Mouse (Mus musculus): ENCODE results near the gene F3. TPM values are rescaled to one million over a fixed set of nuclear protein-coding genes. Genes with fewer than 3 reads are reported as not detected.

Gene F3
- 1.7 and 2.3 TPM in 2 replicates for polyA plus RNA-seq (2014; fragmentation: Nextera tagmentation; extraction: Ambion mirVana)

GRCm38 (mm10) chr3:121722971-121723844 is at the start of gene F3:
F3 (plus strand) TSS chr3:121723537.
- DNase-seq (ENCODE audit: low spot score) (peak; percentile 77), ATAC-seq (replicated peaks; ENCODE audit: low FRiP score) (peak; percentile 66)
- H3K27ac ChIP-seq (ENCODE audit: low read depth, low read length) = no peak within 1 kb of the TSS
- no peaks in the 10 kb centered on the region for H3K9me3 ChIP-seq (ENCODE audit: control insufficient read depth, low read length)
- no peaks in the 10 kb centered on the region for H3K36me3 ChIP-seq (ENCODE audit: control insufficient read depth, insufficient read depth, low read length)
- peak within 1 kb of the TSS; percentile 15; the same call in 1 of the 2 replicates for H3K9ac ChIP-seq (ENCODE audit: low read depth, low read length)
- H3K4me1 ChIP-seq (replicated peaks; ENCODE audit: control insufficient read depth, insufficient read depth, low read length) = no peaks in the 10 kb centered on the region; the same call in 1 of the 2 replicates
- peaks cover 31% of the 10 kb centered on the region for H3K27me3 ChIP-seq (replicated peaks; ENCODE audit: control insufficient read depth, insufficient read depth, low read length)
- peak within 1 kb of the TSS; percentile 69 for H3K4me2 ChIP-seq
- H3K4me3 ChIP-seq (ENCODE audit: low read depth, low read length) = peak within 1 kb of the TSS; percentile 58
- WGBS = under 1% methylated on average over 72 of the region's 73 CpGs

GRCm38 (mm10) chr3:121678935-121679334 is 44.4 kb upstream of the F3 start:
- Histone ChIP-seq H3K36me3 (ENCODE audit: control insufficient read depth, insufficient read depth, low read length) (no peaks in the 10 kb centered on the region), H3K9me3 (ENCODE audit: control insufficient read depth, low read length) (no peaks in the 10 kb centered on the region), H3K4me3 (ENCODE audit: low read depth, low read length) (no peak overlapping the region), H3K27ac (ENCODE audit: low read depth, low read length) (no peak overlapping the region), H3K4me2 (no peak overlapping the region), H3K27me3 (replicated peaks; ENCODE audit: control insufficient read depth, insufficient read depth, low read length) (no peaks in the 10 kb centered on the region), H3K4me1 (replicated peaks; ENCODE audit: control insufficient read depth, insufficient read depth, low read length) (no peaks in the 10 kb centered on the region), H3K9ac (ENCODE audit: low read depth, low read length) (no peak overlapping the region)
- WGBS = 41% methylated on average over 4 of the region's 4 CpGs
- DNase-seq (ENCODE audit: low spot score) (no peak), ATAC-seq (replicated peaks; ENCODE audit: low FRiP score) (no peak)

GRCm38 (mm10) chr3:121679443-121679842 is 43.9 kb upstream of the F3 start:
- Histone ChIP-seq H3K4me1 (replicated peaks; ENCODE audit: control insufficient read depth, insufficient read depth, low read length) (no peaks in the 10 kb centered on the region), H3K4me3 (ENCODE audit: low read depth, low read length) (no peak overlapping the region), H3K9ac (ENCODE audit: low read depth, low read length) (no peak overlapping the region), H3K27ac (ENCODE audit: low read depth, low read length) (no peak overlapping the region), H3K9me3 (ENCODE audit: control insufficient read depth, low read length) (no peaks in the 10 kb centered on the region), H3K4me2 (no peak overlapping the region), H3K36me3 (ENCODE audit: control insufficient read depth, insufficient read depth, low read length) (no peaks in the 10 kb centered on the region), H3K27me3 (replicated peaks; ENCODE audit: control insufficient read depth, insufficient read depth, low read length) (no peaks in the 10 kb centered on the region)
- DNase-seq (ENCODE audit: low spot score) (no peak), ATAC-seq (replicated peaks; ENCODE audit: low FRiP score) (no peak)
- 64% methylated on average over 3 of the region's 3 CpGs for WGBS

GRCm38 (mm10) chr3:121680187-121680586 is 43.1 kb upstream of the F3 start:
- Histone ChIP-seq H3K4me1 (replicated peaks; ENCODE audit: control insufficient read depth, insufficient read depth, low read length) (no peaks in the 10 kb centered on the region), H3K4me3 (ENCODE audit: low read depth, low read length) (no peak overlapping the region), H3K9ac (ENCODE audit: low read depth, low read length) (no peak overlapping the region), H3K4me2 (no peak overlapping the region), H3K36me3 (ENCODE audit: control insufficient read depth, insufficient read depth, low read length) (no peaks in the 10 kb centered on the region), H3K27me3 (replicated peaks; ENCODE audit: control insufficient read depth, insufficient read depth, low read length) (no peaks in the 10 kb centered on the region), H3K27ac (ENCODE audit: low read depth, low read length) (no peak overlapping the region), H3K9me3 (ENCODE audit: control insufficient read depth, low read length) (no peaks in the 10 kb centered on the region)
- ATAC-seq (replicated peaks; ENCODE audit: low FRiP score) (no peak), DNase-seq (ENCODE audit: low spot score) (no peak)
- 57% methylated on average over 3 of the region's 3 CpGs for WGBS

- ATAC-seq (replicated peaks; ENCODE audit: low FRiP score) = no peak
Observed at GRCm38 (mm10) chr3:121682439-121683411, 40.6 kb upstream of the F3 start.

GRCm38 (mm10) chr3:121684552-121684951 is 38.8 kb upstream of the F3 start:
- Histone ChIP-seq H3K4me1 (replicated peaks; ENCODE audit: control insufficient read depth, insufficient read depth, low read length) (peaks cover 3% of the 10 kb centered on the region; the same call in 1 of the 2 replicates), H3K9me3 (ENCODE audit: control insufficient read depth, low read length) (no peaks in the 10 kb centered on the region), H3K9ac (ENCODE audit: low read depth, low read length) (no peak overlapping the region), H3K4me3 (ENCODE audit: low read depth, low read length) (no peak overlapping the region), H3K27me3 (replicated peaks; ENCODE audit: control insufficient read depth, insufficient read depth, low read length) (no peaks in the 10 kb centered on the region), H3K4me2 (no peak overlapping the region), H3K27ac (ENCODE audit: low read depth, low read length) (no peak overlapping the region), H3K36me3 (ENCODE audit: control insufficient read depth, insufficient read depth, low read length) (no peaks in the 10 kb centered on the region)
- WGBS = 61% methylated on average over 4 of the region's 4 CpGs
- ATAC-seq (replicated peaks; ENCODE audit: low FRiP score) (no peak), DNase-seq (ENCODE audit: low spot score) (no peak)

More at GRCm38 (mm10) chr3:121682439-121683411, 40.6 kb upstream of the F3 start:
- Histone ChIP-seq H3K27me3 (replicated peaks; ENCODE audit: control insufficient read depth, insufficient read depth, low read length) (no peaks in the 10 kb centered on the region), H3K4me3 (ENCODE audit: low read depth, low read length) (no peak overlapping the region), H3K4me1 (replicated peaks; ENCODE audit: control insufficient read depth, insufficient read depth, low read length) (no peaks in the 10 kb centered on the region), H3K9ac (ENCODE audit: low read depth, low read length) (no peak overlapping the region), H3K9me3 (ENCODE audit: control insufficient read depth, low read length) (no peaks in the 10 kb centered on the region), H3K36me3 (ENCODE audit: control insufficient read depth, insufficient read depth, low read length) (no peaks in the 10 kb centered on the region), H3K4me2 (no peak overlapping the region), H3K27ac (ENCODE audit: low read depth, low read length) (no peak overlapping the region)
- 74% methylated on average over 10 of the region's 10 CpGs for WGBS
- DNase-seq (ENCODE audit: low spot score) = no peak

GRCm38 (mm10) chr3:121684963-121685362 is 38.4 kb upstream of the F3 start:
- Histone ChIP-seq H3K4me2 (no peak overlapping the region), H3K9ac (ENCODE audit: low read depth, low read length) (no peak overlapping the region), H3K36me3 (ENCODE audit: control insufficient read depth, insufficient read depth, low read length) (no peaks in the 10 kb centered on the region), H3K4me1 (replicated peaks; ENCODE audit: control insufficient read depth, insufficient read depth, low read length) (peaks cover 3% of the 10 kb centered on the region; the same call in 1 of the 2 replicates), H3K9me3 (ENCODE audit: control insufficient read depth, low read length) (no peaks in the 10 kb centered on the region), H3K4me3 (ENCODE audit: low read depth, low read length) (no peak overlapping the region), H3K27ac (ENCODE audit: low read depth, low read length) (no peak overlapping the region), H3K27me3 (replicated peaks; ENCODE audit: control insufficient read depth, insufficient read depth, low read length) (no peaks in the 10 kb centered on the region)
- ATAC-seq (replicated peaks; ENCODE audit: low FRiP score) (no peak), DNase-seq (ENCODE audit: low spot score) (no peak)
- WGBS = 70% methylated on average over 4 of the region's 4 CpGs

GRCm38 (mm10) chr3:121685985-121686384 is 37.4 kb upstream of the F3 start:
- no peaks in the 10 kb centered on the region for H3K9me3 ChIP-seq (ENCODE audit: control insufficient read depth, low read length)
- H3K27me3 ChIP-seq (replicated peaks; ENCODE audit: control insufficient read depth, insufficient read depth, low read length) = no peaks in the 10 kb centered on the region
- ATAC-seq (replicated peaks; ENCODE audit: low FRiP score) (no peak), DNase-seq (ENCODE audit: low spot score) (no peak)
- 69% methylated on average over 1 of the region's 1 CpGs for WGBS
- H3K36me3 ChIP-seq (ENCODE audit: control insufficient read depth, insufficient read depth, low read length) = no peaks in the 10 kb centered on the region
- no peak overlapping the region for H3K9ac ChIP-seq (ENCODE audit: low read depth, low read length)
- no peak overlapping the region for H3K27ac ChIP-seq (ENCODE audit: low read depth, low read length)
- H3K4me2 ChIP-seq = no peak overlapping the region
- peaks cover 3% of the 10 kb centered on the region; the same call in 1 of the 2 replicates for H3K4me1 ChIP-seq (replicated peaks; ENCODE audit: control insufficient read depth, insufficient read depth, low read length)
- H3K4me3 ChIP-seq (ENCODE audit: low read depth, low read length) = no peak overlapping the region

Data from liver, embryonic 11.5 days (tissue).